Mouse (Mus musculus): ENCODE measurements around the gene Gtpbp3.

Gene Gtpbp3

DNA sequence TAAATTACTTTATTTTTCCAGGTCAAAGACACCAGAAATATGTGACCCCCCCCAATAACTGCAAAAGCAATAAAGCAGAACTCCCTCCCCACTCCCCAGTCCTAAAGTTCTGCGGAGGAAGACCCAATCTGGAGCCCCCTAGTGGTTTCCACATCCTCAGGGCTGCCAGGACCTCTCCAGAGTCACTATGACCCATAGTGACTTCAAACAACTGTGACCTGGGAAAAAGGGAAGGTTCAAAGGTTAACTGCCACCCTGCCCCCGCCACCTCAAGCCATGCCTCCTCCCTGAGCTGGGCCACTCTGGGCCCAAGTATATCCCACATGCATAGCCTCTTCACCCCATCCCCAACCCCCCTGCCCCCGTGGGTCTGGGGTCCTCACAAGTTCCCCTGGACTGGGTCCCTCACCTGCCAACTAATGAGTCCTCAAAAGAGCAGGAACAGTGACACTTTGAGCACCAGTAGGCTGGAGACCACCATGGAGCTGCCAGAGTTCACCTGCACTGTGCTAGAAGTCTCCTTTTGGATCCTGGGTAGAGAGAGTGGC lies 46.4 kb downstream of the Gtpbp3 start:
- no peak for DNase-seq (ENCODE audit: low spot score)

DNA sequence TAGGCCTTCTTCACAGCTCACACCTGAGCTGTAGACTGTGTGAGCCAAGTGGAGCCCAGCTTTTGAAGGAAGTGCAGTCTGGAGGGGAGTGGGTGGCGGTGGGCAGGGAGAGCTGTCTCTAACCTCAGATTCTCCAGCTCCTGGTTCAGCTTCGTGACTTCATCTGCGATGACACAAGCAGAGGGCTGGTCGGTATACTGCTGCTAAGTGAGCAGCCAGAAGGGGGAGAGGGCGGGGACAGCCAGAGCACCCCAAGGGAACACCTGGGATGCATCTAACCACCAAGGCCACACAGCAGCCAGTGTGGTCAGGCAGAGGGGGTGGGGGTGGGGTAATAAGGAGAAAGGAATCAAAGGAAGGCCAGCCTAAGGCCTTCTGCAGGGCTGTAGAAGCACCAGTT lies 47.8 kb downstream of the Gtpbp3 start:
- peak; percentile 49 for DNase-seq (ENCODE audit: low spot score)

DNA sequence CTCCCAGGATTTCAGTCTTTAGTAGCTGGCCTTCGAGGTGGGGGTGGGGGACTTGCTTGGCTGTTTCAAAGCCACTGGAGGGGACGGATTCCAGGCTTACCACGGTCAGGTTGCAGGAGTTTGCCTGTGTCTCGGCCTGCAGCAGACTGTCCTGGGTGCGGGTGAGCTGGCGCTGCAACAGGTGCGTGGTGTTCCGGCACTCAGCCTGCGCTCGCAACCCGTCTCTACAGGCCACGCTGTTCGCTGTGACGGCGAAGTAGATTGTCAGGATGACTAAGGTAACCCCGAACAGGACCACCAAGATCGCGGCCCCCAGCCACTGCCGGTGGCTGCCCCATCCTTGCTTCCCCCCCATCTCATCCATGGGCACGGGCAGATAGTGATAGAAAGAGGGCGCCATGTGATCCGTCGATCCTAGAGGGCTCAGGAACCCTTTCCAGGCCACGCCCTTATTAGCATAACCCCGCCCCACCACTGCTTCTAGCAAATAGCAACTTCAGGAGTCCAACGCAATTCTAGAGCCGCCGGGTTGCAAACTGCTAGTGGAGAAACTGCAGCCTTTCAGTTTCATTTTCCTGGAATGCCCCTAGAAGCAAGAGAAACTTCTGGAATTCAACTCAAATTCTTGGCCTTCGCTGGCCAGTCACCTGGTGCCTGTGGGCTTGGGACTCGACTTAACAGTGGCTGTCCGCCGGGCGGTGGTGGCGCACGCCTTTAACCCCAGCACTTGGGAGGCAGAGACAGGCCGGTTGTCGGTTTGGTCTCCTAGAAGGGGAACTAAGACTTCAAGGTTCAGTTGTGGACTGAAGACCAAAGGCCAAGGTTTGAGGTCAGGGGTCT lies 49.3 kb downstream of the Gtpbp3 start, which contains the start of gene Bst2:
Bst2 (minus strand) TSS at position 429 of the 840 bp plus-strand sequence.
- peak; percentile 89 for DNase-seq (ENCODE audit: low spot score)

DNA sequence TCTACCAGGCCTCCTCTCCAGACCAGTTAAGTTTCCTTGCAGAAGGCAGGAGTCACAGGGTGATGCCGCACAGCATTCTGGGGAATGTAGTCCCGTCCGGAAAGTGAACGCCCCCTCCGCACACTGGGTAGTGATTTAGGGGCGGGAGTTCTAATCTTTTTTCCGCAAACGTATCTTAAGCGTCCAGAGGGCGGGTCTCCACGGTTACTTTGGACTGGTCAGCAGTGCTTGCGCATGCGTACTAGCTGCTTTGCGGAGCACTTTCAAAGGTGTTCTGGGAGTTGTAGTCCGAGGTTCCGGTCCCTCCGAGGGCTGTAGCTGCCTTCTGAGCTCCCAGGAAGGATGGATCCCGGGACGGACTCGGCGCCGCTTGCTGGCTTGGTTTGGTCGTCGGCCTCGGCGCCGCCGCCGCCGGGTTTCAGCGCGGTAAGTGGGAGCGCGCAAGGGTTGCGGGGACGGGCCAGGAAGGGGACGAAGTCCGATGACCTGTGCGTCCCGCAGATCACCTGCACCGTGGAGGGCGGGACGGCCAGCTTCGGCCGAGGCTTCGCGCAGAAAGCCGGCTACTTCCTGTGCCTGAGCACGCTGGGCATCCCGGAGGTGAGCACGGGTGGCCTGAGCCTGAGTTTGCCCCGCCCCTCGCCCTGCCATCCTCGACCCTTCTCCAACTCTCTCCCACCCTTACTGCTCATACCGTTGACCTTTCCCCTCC lies 54.9 kb downstream of the Gtpbp3 start, which contains the start of gene Mvb12a:
Mvb12a (plus strand) TSS at position 291 of the 712 bp plus-strand sequence.
- DNase-seq (ENCODE audit: low spot score): peak; percentile 98

DNA sequence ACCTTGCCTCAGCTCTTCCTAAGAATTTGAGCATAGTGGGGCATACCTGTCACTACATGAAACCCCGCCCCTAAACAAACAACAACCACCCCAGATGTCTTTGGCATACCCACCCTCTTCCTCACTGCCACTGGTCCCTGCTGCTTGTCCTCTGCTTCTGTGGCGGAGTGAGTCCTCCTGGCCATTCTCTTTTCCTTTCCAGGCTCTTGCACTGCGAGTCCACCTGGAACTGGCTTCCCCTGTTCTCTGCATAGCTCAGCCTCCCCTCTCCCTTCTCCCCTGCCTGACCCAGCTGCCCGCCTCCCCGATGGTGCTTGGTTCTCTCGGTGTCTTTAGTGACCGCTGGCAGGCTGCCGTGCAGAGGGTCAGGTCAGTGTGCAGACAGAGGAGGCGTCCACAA lies 55.9 kb downstream of the Gtpbp3 start:
- no peak for DNase-seq (ENCODE audit: low spot score)

DNA sequence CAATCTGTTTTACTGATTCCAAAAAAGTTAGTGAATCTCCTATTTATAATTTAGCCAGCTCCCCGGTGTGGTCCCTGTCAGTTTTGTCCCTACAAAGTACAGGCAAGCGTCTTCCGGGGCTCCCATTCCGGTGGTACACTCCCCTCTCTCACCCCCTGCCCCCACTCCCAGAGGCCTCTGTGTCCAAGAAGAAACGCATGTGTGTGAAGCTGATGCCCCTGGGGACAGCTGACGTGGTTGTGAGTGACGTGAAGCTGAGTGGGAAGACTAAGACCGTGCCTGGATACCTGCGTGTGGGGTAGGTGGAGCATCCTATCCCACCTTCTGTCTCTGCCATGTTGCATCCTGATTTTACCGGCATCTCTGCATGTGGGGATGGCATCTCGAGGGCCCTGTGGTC lies 57.1 kb downstream of the Gtpbp3 start:
- DNase-seq (ENCODE audit: low spot score): no peak

DNA sequence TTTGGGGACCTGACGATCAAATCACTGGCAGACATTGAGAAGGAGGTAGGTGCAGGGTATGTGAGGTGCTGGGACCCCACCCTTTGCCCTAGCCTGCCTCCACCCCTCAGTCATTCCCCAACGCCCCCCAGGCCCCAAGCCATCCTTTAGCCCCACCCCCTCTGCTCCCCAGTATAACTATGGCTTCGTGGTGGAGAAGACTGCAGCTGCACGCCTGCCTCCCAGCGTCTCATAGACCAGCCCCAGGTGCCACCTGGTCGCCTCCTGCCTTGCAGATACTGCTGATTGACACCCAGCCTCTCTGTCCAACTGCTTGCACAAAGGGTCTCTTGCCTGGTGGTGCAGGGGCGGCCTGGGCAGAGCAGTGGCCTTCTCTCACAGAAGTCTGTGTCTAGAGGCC lies 59.7 kb downstream of the Gtpbp3 start:
- DNase-seq (ENCODE audit: low spot score): no peak
